Mouse (Mus musculus) monocyte, adult 2 months (primary cell): ENCODE data around the gene Tln2.

Experiments
- DNase-seq, 2 experiments: peaks; one replicate each; pipeline ENCODE4 v3.0.0; 2022; ENCODE audit warnings: low spot score in 2 of 2, low read depth in 1 of 2

The Tln2 gene

DNA sequence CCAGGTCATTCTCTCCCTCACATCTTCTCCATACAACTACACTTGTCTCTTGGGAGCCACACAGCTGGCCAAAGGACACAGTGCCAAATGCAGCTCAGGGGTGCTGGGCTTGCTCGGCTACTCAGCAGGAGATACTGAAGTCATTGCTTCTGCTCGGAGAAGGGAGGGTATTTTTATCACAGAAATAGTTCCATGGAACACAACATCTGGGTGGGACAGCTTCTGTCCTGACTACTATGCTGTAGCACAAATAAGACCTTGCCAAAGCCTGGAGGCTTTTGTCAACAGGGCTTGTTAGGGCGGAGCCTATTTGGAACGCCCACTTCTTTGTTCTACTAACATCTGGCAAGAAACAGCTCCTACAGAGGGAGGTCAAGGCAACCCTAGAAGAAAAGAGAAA lies 10.2 kb downstream of the Tln2 start:
- no peak for DNase-seq

DNA sequence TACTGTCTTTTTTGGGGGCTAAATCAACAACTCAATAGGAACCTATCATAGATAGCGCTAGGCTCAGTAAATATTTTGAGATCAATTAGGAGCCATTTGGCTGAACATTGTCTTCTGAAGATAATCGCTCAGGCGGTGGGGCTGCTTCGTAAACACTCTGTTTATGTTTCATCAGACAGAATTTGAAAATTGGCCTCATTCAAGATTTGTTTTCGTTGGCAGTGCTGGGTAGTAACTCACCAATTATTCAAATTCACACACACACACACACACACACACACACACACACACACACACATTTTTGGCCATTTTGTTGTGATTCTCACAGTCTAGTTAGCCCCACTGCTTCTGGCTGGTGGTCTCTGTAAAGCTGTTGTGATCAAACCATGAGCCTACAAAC lies 12.9 kb downstream of the Tln2 start:
- no peak for DNase-seq

DNA sequence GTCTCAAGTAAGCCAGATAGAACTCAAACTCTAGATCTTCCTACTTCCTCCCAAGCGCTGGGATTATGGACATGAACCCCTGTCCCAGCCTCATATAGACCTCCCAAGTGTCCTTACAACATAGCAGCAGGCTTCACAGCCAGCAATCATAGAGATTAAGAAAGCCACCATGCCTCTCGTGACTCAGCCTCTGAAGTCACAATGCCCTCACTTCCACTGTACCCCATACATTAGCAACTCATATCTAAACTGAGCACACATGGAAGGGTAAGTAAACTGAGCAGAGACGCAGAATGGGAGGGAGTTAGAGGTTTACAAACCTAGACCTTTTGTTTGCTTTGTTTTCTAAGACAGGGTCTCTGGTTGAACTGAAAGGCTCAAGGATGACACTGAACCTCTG lies 13.7 kb downstream of the Tln2 start:
- no peak for DNase-seq

DNA sequence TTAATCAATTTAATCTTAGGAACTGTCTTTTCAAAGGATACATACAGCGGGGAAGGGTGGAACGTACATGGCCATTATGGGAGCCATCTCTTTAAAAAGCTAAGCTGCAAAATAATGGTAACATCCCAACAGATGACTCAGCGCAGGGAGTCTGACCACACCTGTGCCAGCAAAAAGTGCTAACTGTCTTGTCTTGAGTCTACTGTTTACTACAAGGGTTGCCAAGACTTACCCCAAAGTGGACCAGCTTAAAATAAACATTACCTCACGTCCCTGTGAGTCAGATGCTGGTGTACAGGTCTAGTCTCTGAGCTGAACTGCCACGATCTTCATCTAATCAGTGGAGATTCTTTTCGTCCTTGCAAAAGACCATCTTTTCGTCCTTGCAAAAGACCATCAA lies 14.7 kb downstream of the Tln2 start:
- no peak for DNase-seq

DNA sequence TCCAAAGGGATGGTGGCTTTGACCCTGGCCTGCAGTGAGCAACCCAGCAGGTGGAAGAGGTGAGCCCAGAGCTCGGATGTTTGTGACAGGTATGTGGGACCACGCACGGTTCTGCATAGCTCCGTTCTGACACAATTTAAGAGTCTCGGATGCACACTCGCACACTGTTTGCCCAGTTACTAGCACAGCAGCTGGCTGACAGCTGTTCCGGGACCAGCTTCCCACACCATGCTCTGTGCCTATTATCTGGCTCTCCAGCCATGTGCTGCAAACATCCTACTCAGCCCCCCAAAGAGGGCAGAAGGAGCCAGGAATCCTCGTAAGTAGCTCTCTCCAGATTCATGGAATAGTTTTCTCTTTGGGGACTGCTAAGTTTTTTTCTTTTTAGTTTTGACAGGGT lies 17.6 kb downstream of the Tln2 start:
- no peak for DNase-seq

DNA sequence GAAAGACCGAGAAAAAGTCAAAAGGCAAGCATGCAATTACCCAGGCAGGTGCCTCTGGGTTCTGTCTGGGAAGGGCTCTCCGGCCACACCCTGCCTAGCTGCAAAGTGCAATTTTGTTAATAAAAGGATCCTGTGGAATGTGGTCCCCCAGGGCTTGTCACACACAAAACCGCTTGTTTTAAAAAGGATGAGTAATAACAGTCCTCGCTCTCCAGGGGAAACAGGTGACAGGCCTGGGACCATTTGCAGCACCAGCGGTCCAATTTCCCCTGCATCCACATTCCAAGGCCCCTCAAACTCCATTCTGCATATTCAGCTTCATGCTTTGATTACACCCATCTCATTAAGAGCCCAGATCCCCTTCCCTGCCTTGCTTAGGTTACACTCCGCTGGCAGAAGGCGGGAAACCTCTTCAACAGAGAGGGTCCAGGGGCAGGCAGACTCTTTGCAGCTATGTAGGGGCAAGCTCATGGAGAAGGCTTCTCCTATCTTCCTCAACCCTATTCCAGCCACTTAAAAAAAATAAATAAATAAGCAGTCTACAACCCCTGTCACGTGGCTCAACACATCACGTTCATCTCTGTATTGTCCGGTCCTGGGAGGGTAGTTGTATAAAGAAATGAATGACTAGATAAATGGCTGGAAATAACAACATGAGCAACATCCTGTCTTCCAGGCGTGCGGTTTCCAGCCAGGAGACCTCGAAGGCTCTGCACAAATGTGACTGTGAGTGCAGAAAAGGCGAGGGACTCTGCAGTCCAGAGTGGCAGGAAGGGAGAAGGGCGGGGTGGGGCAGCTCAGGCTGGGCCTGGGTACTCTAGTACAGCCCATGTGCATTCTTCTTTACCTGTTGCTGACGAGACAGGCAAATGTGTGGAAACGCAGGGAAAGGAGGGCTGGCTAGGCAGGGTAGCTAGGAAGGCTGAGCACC lies 19.5 kb downstream of the Tln2 start:
- no peak for DNase-seq

DNA sequence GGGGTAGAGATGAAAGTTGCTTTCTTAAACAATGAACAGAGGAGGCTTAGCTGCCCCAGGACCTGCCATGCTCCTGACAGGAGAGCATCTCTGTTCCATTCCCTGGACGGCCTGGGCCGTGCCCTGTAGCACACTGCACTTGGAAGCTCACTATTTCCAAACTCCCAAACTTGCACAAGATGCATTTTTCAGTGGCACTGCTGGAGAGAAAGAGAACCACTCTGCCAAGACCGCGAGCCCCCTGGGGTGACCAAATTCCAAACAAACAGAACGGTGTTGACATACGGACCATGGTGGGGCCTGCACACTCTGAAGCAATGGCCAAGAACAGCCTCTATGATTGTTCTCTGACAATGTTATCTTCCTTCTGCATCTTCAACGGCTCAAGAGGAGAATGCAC lies 25.1 kb downstream of the Tln2 start:
- DNase-seq: no peak

DNA sequence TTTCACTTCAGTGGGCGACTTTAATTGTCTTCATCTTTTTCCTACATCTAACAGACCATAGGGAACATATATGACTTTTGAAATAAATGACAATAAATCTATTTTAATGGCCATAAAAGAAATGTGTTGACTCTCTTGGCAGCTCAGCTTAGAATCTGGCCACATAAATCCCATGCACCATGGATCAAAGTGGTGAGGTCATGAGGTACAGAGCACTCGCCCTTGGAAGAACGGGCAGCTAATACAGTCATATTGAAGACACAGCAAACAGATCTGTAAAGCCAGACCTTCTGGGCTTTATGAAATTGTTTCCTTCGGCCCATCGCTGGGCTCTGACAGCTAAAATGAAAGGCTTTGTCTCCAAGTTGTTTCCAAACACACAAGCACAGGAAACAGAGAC lies 26.2 kb downstream of the Tln2 start:
- DNase-seq: no peak

DNA sequence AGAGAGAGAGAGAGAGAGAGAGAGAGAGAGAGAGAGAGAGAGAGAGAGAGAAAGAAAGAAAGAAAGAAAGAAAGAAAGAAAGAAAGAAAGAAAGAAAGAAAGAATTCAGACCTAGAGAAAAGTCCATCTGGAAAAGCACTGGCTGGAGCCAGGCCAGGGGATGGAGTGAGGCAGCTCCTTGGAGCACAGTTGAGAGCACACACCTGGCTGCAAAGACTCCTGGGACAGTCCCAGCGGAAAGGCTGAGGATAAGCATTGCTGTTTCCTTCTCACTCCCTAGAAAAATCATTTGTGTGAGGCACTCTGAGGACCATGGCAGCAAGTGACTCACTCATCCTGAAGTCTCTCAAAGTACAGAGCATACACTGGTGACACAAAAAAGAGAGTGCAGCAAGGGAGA lies 26.9 kb downstream of the Tln2 start:
- DNase-seq: no peak

DNA sequence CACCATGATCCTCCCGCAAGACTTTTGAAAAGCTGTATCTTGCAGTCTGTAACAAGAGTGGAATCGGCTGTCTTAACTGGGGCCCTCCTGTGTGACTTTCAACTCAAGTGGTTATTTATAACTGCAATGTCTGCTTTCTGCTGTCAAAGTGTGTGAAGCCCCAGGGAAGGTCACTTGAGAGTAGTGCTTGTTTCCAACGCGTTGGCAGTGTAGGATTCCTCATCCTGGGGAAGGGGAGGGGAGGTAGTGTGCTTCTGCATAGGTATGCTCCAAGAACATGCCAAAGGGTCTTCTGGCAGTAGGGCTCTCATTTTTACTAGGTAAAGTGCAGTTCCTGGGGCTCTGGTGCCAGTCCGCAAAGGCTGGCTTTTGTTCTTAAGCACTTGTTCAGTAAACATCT lies 29.9 kb downstream of the Tln2 start:
- DNase-seq: no peak

DNA sequence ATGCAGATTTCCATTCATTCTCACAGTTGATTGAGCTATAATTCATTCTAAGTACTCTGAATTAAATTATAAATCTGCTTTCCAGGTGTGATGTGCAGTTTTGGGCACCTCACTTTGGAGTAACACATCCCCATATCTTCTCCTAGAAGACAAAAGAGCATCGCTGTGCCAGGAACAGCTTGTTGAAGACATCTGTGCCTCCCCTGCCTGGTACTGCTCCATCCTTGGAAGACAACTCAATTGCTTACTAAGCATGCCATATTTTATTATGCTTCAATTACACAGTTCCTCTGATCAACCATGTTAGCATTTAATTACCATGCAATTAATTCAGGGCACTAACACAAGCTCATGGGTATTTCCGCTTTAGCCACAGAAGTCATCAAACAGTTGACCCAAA lies 31.8 kb downstream of the Tln2 start:
- DNase-seq: no peak

DNA sequence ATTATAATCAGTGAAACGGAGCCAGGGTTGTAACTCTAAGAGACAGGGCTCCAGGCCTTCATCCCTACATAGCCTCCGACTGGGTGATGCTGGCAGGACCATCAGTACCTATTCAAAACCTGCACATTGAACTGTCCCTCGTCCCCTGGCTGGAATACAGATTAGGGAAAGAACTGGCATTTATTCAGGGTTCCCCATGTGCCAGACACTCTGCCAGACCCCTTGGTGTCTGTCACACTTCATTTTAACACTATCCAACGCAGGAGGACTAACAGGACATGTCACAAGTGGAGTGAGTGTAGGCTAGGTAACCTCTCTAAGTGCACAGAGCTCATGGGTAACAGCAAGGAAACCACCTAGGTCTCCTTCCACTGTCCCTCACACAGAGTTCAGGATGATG lies 37.8 kb downstream of the Tln2 start:
- DNase-seq: no peak

DNA sequence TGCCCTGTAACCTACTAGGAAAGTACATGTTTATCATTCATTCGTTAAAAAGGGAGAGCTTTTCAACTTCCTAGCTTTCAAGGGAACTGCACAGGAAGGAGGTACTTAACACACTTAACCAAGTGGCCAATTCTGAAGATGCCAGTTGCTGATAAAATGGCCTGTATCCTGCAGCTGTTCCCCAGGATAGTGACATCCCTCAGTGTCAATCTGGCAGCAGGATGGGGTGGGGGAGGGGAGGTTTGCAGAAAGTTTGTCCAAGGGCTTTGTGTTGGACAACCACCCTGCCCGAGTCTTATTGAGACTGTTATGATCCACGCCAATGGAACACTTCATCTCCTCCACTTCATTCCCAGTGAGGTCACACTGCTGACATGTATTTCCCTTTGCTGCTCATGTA lies 50.0 kb downstream of the Tln2 start:
- DNase-seq: no peak

DNA sequence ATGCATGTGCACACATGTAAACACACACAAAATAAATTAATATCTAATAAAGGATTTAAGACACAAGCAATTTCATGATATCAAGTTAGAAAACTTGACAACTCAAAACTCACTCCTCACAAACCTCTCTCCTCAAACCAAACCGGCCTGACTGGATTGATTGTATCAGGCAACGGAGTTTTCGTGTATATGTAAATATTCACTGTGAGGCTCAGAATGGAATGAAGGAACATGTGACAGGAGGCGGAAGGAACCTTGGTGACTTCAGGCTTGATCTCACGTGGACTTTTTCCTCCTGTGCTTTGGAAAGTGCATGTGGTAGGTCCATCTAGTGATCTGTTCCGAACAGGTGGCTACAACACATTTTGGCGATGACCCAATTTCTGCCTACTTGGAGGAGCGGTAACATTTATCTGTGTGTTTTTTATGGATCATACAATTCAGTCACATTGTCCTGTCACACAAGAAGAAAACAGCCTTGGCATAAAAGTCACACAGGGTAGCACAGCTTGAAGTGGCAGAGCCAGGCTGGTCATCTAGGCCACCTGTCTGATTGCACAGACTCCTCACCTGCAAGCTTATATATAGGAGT lies 54.7 kb downstream of the Tln2 start:
- DNase-seq: no peak

DNA sequence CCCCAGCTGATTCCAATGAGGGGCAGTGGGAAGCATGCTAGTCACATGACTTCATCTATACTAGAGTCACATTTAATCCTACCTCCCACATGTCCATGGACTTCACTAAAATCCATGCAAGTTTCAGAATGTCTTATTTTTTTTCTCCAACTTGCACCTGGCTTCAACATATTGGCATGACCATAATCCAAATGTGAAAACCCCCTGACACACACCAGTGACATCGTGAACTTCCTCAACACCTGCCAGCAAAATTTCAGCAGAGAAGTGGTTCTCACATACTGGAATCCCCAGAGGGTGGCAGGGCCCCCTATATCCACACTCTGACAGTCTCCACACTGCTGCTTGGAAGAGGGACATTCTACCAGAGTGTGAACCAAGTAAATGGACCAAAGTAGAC lies 57.7 kb downstream of the Tln2 start:
- DNase-seq: no peak

DNA sequence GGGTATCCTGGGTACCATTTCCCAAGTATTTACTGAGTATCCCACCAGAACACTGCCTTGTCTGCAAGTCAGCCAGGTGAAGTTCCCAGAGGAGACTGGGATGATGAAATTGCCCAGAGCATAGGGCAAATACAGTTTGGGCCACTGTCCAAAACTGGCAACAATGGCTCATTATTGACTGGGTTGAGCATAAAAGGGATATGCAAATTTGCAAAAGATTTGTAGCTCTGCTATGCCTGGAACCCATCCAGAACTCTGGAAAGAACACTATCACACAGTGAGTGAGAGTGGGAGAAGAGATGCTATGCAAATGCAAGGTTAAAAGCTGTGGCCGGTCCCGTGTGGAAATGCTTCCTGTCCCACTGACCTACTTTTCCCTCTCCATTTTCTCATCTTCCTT lies 63.1 kb downstream of the Tln2 start:
- DNase-seq: no peak

DNA sequence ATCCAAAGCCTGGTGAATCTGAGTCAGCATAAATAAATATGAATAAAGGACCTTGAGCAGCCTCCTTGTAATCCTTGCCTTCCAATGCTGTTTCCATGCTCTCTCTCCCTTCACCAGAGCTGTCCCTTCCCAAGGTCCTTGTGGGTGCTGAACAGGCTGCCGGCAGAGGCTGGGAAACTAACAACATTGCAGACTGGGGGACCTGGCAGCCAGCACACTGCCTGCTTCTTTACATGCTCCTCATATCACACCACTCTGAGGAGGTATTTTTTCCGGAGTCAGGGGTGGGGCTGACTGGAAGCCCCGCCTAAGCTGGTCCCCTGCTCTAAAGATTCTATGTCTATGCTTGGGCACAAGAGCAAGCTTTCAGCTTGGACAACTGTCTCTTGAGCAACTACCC lies 64.2 kb downstream of the Tln2 start:
- no peak for DNase-seq

DNA sequence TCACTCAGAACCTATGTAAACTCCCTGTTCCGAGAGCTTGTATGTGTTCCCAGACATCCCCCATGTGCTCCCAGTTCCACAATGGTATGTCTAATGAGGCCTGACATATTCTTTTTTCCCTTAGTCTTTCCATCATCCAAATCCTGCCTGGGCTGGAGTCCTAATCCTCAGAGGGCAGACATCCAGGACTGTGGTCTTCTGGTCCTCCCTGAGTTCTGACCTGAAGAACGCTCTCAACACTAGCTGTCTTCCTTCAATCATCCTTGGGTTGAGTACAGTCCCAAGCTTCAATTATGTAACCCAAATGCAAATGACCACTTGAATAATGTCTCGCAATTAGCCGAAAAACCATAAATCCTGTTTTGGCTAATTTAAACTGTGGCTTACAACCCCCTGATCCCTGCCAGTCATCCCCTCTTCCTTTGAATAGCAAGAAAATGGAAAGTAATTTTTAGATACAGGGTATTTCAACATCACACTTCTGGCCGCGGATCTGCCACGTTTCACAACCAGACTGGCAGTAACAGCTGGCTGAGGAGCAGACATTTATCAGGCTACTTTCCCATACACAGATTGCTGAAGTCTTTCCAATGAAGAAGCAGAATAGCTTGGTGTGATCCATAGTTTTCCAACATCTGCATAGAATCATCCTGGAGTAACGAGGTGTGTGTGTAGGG lies 65.5 kb downstream of the Tln2 start:
- no peak for DNase-seq

DNA sequence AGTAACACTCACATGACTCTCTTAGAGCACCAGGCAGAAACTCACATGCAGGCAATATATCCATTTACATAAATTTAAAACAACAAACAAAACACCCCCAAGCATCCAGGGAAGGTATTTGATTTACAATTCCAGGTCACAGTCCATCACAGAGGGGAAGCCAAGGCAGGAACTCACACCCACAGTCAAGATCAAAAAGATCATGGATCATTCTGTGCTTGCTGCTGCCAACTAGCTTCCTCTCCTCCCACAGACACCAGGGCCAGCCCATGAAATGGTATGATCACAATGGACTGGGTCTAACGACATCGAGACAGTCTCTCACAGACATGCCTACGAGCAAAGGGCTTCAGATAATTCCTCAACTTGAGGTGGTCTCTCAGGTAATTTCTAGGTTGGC lies 70.1 kb downstream of the Tln2 start:
- no peak for DNase-seq

DNA sequence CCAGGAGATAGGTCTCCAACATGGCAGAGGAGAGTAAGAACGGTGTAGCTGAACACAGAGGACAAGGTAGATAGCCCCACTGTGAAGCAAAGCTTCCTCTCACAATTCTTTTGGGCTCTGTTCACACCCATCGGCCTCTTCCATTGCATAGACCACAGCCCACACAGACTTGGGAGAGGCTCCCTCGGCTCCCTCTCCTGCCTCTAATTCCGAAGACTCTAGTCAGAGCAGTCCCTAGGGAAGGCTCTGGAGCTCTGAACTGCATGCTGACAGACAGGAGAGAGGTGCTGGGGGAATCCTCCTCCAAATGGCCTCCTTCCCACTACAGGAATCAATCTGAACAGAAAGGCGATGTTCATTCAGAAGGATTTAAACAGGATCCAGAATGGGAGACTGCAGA lies 72.9 kb downstream of the Tln2 start:
- DNase-seq: no peak

DNA sequence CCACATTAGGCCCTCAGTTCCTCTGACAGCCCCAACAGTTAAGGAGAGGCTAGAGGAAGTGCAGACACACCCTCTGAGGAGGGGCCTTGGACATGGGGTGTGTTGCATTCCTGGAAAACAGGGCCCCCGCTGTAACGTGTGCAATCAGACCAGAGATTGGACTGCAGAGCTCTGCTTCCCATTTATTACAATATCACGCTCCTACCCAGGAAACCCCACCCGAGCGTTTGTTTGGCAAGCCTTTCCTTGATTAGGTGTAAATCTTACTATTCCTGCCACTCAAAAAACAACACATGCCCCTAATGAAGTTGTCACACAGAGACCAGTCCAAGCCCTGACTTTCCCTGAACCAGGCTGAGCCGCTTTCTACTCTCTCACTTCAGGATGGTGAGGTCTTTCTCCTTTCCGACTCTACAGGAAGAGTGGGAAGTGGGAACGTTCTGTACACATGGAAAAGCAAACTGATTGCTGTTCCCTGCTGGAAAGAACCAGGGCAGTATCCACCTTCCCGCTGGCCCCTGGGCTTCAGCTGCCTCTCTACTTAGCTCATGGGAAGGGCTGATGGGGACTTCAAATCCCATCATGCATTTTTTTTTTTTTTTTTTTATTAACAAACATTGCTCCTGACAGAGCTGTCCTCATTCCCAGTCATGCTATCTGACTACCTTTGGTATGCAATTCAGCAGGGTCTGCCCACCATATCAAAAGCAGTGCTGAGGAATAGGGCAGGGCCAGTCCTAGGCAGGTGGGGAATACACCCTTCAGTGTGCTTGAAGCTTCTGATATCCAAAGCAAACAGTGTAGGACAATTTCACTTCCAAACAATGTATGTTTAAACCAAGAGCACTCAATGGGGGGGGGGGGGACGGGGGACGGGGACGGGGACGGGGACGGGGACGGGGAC lies 74.1 kb downstream of the Tln2 start:
- DNase-seq: no peak
